Mouse (Mus musculus) T-helper 2 cell (primary cell): ENCODE results near the gene Cttn.

Source experiments
- in situ Hi-C: fragments of 300-600 bp; cut with MboI, MseI; formaldehyde crosslinking; loops from one replicate; pipeline ENCODE4 v1.15.1; 2025; ENCODE audit warnings: high pct_unique_total_duplicates

The Cttn gene

GRCm38 (mm10) chr7:144402492-144402891 lies 68.3 kb downstream of the Cttn start:
- in situ Hi-C loops = no loop called here

GRCm38 (mm10) chr7:144391727-144392126 lies 79.1 kb downstream of the Cttn start:
- in situ Hi-C loops = no loop called here

- in situ Hi-C loops = no loop called here
Observed at GRCm38 (mm10) chr7:144390676-144391075, 80.1 kb downstream of the Cttn start.

GRCm38 (mm10) chr7:144389704-144390103 lies 81.1 kb downstream of the Cttn start:
- in situ Hi-C loops = no loop called here

GRCm38 (mm10) chr7:144387537-144387936 lies 83.3 kb downstream of the Cttn start:
- in situ Hi-C loops = no loop called here
